Mouse (Mus musculus): Measurements from ENCODE around the gene Exoc8. TPM values are rescaled to one million over a fixed set of nuclear protein-coding genes. Genes with fewer than 3 reads are reported as not detected.

Gene Exoc8
- polyA plus RNA-seq, 1 experiment from 2014 or later = 8.8 TPM

- peaks cover 9% of the 10 kb centered on the region for H3K9me3 ChIP-seq (ENCODE audit: control insufficient read depth, low read length)
- H3K27me3 ChIP-seq (ENCODE audit: control insufficient read depth, insufficient read depth, low read depth, low read length) = no peaks in the 10 kb centered on the region
- no peak for ATAC-seq (ENCODE audit: low read depth)
- H3K4me2 ChIP-seq (ENCODE audit: low read depth, low read length) = no peak overlapping the region
- H3K4me1 ChIP-seq (replicated peaks; ENCODE audit: control insufficient read depth, insufficient read depth, low read length) = peaks cover 17% of the 10 kb centered on the region
- H3K36me3 ChIP-seq (ENCODE audit: control insufficient read depth, insufficient read depth, low read length) = peaks cover 41% of the 10 kb centered on the region
- no peak overlapping the region for H3K27ac ChIP-seq (ENCODE audit: low read length)
- H3K4me3 ChIP-seq (ENCODE audit: low read length) = no peak overlapping the region
- no peak overlapping the region for H3K9ac ChIP-seq (ENCODE audit: low read length)
- 61% methylated on average over 3 of the region's 3 CpGs for WGBS
Measured at GRCm38 (mm10) chr8:124892596-124892995, 4.9 kb downstream of the Exoc8 start.

GRCm38 (mm10) chr8:124888385-124888784 lies 9.1 kb downstream of the Exoc8 start:
- H3K4me2 ChIP-seq (ENCODE audit: low read depth, low read length) = no peak overlapping the region
- H3K27ac ChIP-seq (ENCODE audit: low read length) = no peak overlapping the region
- H3K4me3 ChIP-seq (ENCODE audit: low read length) = no peak overlapping the region
- H3K27me3 ChIP-seq (ENCODE audit: control insufficient read depth, insufficient read depth, low read depth, low read length) = no peaks in the 10 kb centered on the region
- H3K9ac ChIP-seq (ENCODE audit: low read length) = no peak overlapping the region
- H3K9me3 ChIP-seq (ENCODE audit: control insufficient read depth, low read length) = peaks cover 9% of the 10 kb centered on the region
- H3K36me3 ChIP-seq (ENCODE audit: control insufficient read depth, insufficient read depth, low read length) = peaks cover 64% of the 10 kb centered on the region
- no peak for ATAC-seq (ENCODE audit: low read depth)
- no peaks in the 10 kb centered on the region for H3K4me1 ChIP-seq (replicated peaks; ENCODE audit: control insufficient read depth, insufficient read depth, low read length)
- WGBS = 95% methylated on average over 5 of the region's 5 CpGs

GRCm38 (mm10) chr8:124878946-124879526 lies 18.5 kb downstream of the Exoc8 start:
- H3K9ac ChIP-seq (ENCODE audit: low read length) = no peak overlapping the region
- no peak overlapping the region for H3K27ac ChIP-seq (ENCODE audit: low read length)
- ATAC-seq (ENCODE audit: low read depth) = no peak
- no peak overlapping the region for H3K4me2 ChIP-seq (ENCODE audit: low read depth, low read length)
- 62% methylated on average over 10 of the region's 10 CpGs for WGBS
- no peak overlapping the region for H3K4me3 ChIP-seq (ENCODE audit: low read length)
- H3K27me3 ChIP-seq (ENCODE audit: control insufficient read depth, insufficient read depth, low read depth, low read length) = no peaks in the 10 kb centered on the region
- H3K36me3 ChIP-seq (ENCODE audit: control insufficient read depth, insufficient read depth, low read length) = peaks cover 54% of the 10 kb centered on the region
- no peaks in the 10 kb centered on the region for H3K9me3 ChIP-seq (ENCODE audit: control insufficient read depth, low read length)
- H3K4me1 ChIP-seq (replicated peaks; ENCODE audit: control insufficient read depth, insufficient read depth, low read length) = no peaks in the 10 kb centered on the region

GRCm38 (mm10) chr8:124878141-124878540 lies 19.4 kb downstream of the Exoc8 start:
- peaks cover 53% of the 10 kb centered on the region for H3K36me3 ChIP-seq (ENCODE audit: control insufficient read depth, insufficient read depth, low read length)
- no peak overlapping the region for H3K27ac ChIP-seq (ENCODE audit: low read length)
- 79% methylated on average over 5 of the region's 5 CpGs for WGBS
- H3K4me3 ChIP-seq (ENCODE audit: low read length) = no peak overlapping the region
- ATAC-seq (ENCODE audit: low read depth) = no peak
- no peaks in the 10 kb centered on the region for H3K9me3 ChIP-seq (ENCODE audit: control insufficient read depth, low read length)
- H3K9ac ChIP-seq (ENCODE audit: low read length) = no peak overlapping the region
- no peak overlapping the region for H3K4me2 ChIP-seq (ENCODE audit: low read depth, low read length)
- no peaks in the 10 kb centered on the region for H3K4me1 ChIP-seq (replicated peaks; ENCODE audit: control insufficient read depth, insufficient read depth, low read length)
- no peaks in the 10 kb centered on the region for H3K27me3 ChIP-seq (ENCODE audit: control insufficient read depth, insufficient read depth, low read depth, low read length)

- H3K27ac ChIP-seq (ENCODE audit: low read length) = no peak overlapping the region
- H3K27me3 ChIP-seq (ENCODE audit: control insufficient read depth, insufficient read depth, low read depth, low read length) = no peaks in the 10 kb centered on the region
- no peak overlapping the region for H3K9ac ChIP-seq (ENCODE audit: low read length)
- no peak overlapping the region for H3K4me2 ChIP-seq (ENCODE audit: low read depth, low read length)
- no peak overlapping the region for H3K4me3 ChIP-seq (ENCODE audit: low read length)
- H3K9me3 ChIP-seq (ENCODE audit: control insufficient read depth, low read length) = no peaks in the 10 kb centered on the region
- H3K36me3 ChIP-seq (ENCODE audit: control insufficient read depth, insufficient read depth, low read length) = peaks cover 23% of the 10 kb centered on the region
- ATAC-seq (ENCODE audit: low read depth) = no peak
- 57% methylated on average over 5 of the region's 5 CpGs for WGBS
- H3K4me1 ChIP-seq (replicated peaks; ENCODE audit: control insufficient read depth, insufficient read depth, low read length) = no peaks in the 10 kb centered on the region
Measured at GRCm38 (mm10) chr8:124872690-124873089, 24.8 kb downstream of the Exoc8 start.

- Histone ChIP-seq H3K27ac (ENCODE audit: low read length) (no peak overlapping the region), H3K4me3 (ENCODE audit: low read length) (no peak overlapping the region), H3K4me1 (replicated peaks; ENCODE audit: control insufficient read depth, insufficient read depth, low read length) (no peaks in the 10 kb centered on the region), H3K36me3 (ENCODE audit: control insufficient read depth, insufficient read depth, low read length) (peaks cover 23% of the 10 kb centered on the region), H3K27me3 (ENCODE audit: control insufficient read depth, insufficient read depth, low read depth, low read length) (no peaks in the 10 kb centered on the region), H3K9ac (ENCODE audit: low read length) (no peak overlapping the region), H3K9me3 (ENCODE audit: control insufficient read depth, low read length) (no peaks in the 10 kb centered on the region), H3K4me2 (ENCODE audit: low read depth, low read length) (no peak overlapping the region)
- WGBS = 91% methylated on average over 7 of the region's 7 CpGs
- ATAC-seq (ENCODE audit: low read depth) = no peak
Measured at GRCm38 (mm10) chr8:124872081-124872480, 25.4 kb downstream of the Exoc8 start.

- Histone ChIP-seq H3K36me3 (ENCODE audit: control insufficient read depth, insufficient read depth, low read length) (peaks cover 19% of the 10 kb centered on the region), H3K27ac (ENCODE audit: low read length) (no peak overlapping the region), H3K4me1 (replicated peaks; ENCODE audit: control insufficient read depth, insufficient read depth, low read length) (0 out of 2 replicates have a peak, but pooled peaks cover 2% of the 10 kb centered on the region), H3K27me3 (ENCODE audit: control insufficient read depth, insufficient read depth, low read depth, low read length) (no peaks in the 10 kb centered on the region), H3K9ac (ENCODE audit: low read length) (no peak overlapping the region), H3K4me3 (ENCODE audit: low read length) (no peak overlapping the region), H3K4me2 (ENCODE audit: low read depth, low read length) (no peak overlapping the region), H3K9me3 (ENCODE audit: control insufficient read depth, low read length) (no peaks in the 10 kb centered on the region)
- ATAC-seq (ENCODE audit: low read depth) = no peak
- 89% methylated on average over 7 of the region's 7 CpGs for WGBS
Measured at GRCm38 (mm10) chr8:124871474-124871873, 26.0 kb downstream of the Exoc8 start.

GRCm38 (mm10) chr8:124869708-124870107 lies 27.8 kb downstream of the Exoc8 start:
- Histone ChIP-seq H3K27me3 (ENCODE audit: control insufficient read depth, insufficient read depth, low read depth, low read length) (no peaks in the 10 kb centered on the region), H3K4me2 (ENCODE audit: low read depth, low read length) (no peak overlapping the region), H3K9ac (ENCODE audit: low read length) (no peak overlapping the region), H3K9me3 (ENCODE audit: control insufficient read depth, low read length) (no peaks in the 10 kb centered on the region), H3K27ac (ENCODE audit: low read length) (no peak overlapping the region), H3K36me3 (ENCODE audit: control insufficient read depth, insufficient read depth, low read length) (peaks cover 18% of the 10 kb centered on the region), H3K4me1 (replicated peaks; ENCODE audit: control insufficient read depth, insufficient read depth, low read length) (peaks cover 8% of the 10 kb centered on the region), H3K4me3 (ENCODE audit: low read length) (no peak overlapping the region)
- ATAC-seq (ENCODE audit: low read depth) = no peak
- WGBS = 72% methylated on average over 6 of the region's 6 CpGs

GRCm38 (mm10) chr8:124867126-124867525 lies 30.4 kb downstream of the Exoc8 start:
- Histone ChIP-seq H3K4me1 (replicated peaks; ENCODE audit: control insufficient read depth, insufficient read depth, low read length) (peaks cover 18% of the 10 kb centered on the region), H3K4me3 (ENCODE audit: low read length) (no peak overlapping the region), H3K27me3 (ENCODE audit: control insufficient read depth, insufficient read depth, low read depth, low read length) (no peaks in the 10 kb centered on the region), H3K9ac (ENCODE audit: low read length) (no peak overlapping the region), H3K36me3 (ENCODE audit: control insufficient read depth, insufficient read depth, low read length) (peaks cover 3% of the 10 kb centered on the region; the same call in 1 of the 2 replicates), H3K27ac (ENCODE audit: low read length) (no peak overlapping the region), H3K9me3 (ENCODE audit: control insufficient read depth, low read length) (no peaks in the 10 kb centered on the region), H3K4me2 (ENCODE audit: low read depth, low read length) (no peak overlapping the region)
- no peak for ATAC-seq (ENCODE audit: low read depth)
- 32% methylated on average over 2 of the region's 2 CpGs for WGBS

- Histone ChIP-seq H3K36me3 (ENCODE audit: control insufficient read depth, insufficient read depth, low read length) (no peaks in the 10 kb centered on the region; the same call in 1 of the 2 replicates), H3K27ac (ENCODE audit: low read length) (no peak overlapping the region), H3K4me3 (ENCODE audit: low read length) (no peak overlapping the region), H3K4me2 (ENCODE audit: low read depth, low read length) (no peak overlapping the region), H3K4me1 (replicated peaks; ENCODE audit: control insufficient read depth, insufficient read depth, low read length) (peaks cover 22% of the 10 kb centered on the region), H3K9ac (ENCODE audit: low read length) (no peak overlapping the region), H3K27me3 (ENCODE audit: control insufficient read depth, insufficient read depth, low read depth, low read length) (no peaks in the 10 kb centered on the region), H3K9me3 (ENCODE audit: control insufficient read depth, low read length) (no peaks in the 10 kb centered on the region)
- 52% methylated on average over 3 of the region's 3 CpGs for whole genome bisulfite sequencing
- ATAC-seq (ENCODE audit: low read depth) = no peak
Measured at GRCm38 (mm10) chr8:124866669-124867068, 30.8 kb downstream of the Exoc8 start.
